Mouse (Mus musculus) spleen, adult 18-20 months (tissue): ENCODE results near the gene Cped1.
"Not testable (repeated sequence)": the region's sequence is repeated elsewhere in the genome, so short reads cannot be mapped to it uniquely, and the experiment has no call there.

Experiments
- DNase-seq, 2 experiments: peaks; one replicate each; pipeline ENCODE4 v3.0.0; 2022; ENCODE audit warnings: mixed read lengths in 2 of 2

The Cped1 gene

DNA sequence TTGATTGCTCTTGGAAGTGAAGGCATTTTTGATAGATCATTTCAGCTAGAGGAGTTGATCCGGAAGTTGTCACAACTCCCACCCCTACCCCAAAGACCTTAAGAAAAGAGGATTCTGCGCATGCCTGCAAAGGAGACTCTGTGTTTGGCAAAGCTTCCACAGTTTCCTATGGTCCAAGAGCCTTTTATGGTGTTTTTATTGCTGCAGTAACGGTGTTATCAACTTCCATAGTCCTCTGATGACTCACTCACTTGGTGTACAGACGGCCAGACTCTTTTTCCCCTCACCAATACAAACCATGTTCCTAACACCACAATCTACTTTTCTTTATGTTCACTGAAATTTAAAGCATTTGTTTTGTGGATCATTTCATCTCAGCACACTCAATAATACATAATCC lies 273.1 kb downstream of the Cped1 start:
- no peak for DNase-seq

DNA sequence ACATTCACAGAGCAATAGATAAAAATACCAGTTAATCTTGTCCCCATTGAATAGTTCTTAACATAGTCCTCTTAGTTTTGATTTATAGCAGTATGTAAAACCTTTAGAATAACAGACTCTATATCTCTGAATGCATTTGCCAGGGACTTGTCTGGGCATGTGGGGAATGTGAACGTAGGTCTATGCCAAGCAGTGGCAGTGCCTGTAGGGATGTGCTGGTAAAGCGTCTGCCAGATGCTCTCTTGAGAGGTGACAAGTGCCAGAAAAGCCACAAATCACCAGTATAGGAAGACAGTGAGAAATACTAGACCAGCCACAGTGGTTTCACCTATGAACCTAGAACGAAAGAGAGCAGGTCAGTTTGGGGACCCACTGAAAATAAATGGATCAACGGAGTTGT lies 276.8 kb downstream of the Cped1 start:
- no peak for DNase-seq

DNA sequence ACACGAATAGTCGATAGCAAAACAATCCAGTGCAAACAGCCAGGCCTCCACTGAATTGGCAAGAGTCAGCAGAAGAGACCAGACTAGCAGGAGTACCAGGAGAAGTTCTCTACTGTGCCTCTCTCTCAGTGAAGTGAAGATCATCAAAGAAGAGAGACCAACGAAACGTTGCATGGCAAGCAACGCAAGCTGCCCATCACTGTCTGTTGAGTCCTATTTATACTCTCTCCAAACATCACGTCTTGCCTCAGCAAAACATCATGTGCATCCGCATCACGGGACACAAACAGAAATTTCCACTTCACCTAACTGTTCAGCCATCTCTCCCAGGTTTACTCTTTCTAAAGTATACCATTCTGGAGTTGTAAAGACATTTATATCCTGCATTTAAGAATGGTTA lies 278.4 kb downstream of the Cped1 start:
- DNase-seq: not testable (repeated sequence)

DNA sequence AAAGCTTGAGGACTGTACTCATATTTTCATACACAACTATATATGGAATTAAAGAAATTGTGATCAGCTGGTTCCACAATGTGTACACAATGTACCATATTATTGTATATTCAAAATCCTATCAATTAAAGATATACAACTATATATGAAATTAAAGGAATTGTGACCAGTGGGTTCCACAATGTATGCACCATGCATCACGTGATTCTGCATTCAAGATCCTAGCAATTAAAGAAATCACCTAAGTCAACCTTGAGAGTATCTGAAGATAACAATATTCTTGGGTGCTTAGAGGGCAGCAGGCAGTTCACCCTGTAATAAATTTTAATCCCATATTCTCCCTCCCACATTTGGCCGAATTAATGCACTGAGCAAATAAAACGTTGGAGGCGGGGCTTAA lies 280.3 kb downstream of the Cped1 start:
- DNase-seq: no peak

DNA sequence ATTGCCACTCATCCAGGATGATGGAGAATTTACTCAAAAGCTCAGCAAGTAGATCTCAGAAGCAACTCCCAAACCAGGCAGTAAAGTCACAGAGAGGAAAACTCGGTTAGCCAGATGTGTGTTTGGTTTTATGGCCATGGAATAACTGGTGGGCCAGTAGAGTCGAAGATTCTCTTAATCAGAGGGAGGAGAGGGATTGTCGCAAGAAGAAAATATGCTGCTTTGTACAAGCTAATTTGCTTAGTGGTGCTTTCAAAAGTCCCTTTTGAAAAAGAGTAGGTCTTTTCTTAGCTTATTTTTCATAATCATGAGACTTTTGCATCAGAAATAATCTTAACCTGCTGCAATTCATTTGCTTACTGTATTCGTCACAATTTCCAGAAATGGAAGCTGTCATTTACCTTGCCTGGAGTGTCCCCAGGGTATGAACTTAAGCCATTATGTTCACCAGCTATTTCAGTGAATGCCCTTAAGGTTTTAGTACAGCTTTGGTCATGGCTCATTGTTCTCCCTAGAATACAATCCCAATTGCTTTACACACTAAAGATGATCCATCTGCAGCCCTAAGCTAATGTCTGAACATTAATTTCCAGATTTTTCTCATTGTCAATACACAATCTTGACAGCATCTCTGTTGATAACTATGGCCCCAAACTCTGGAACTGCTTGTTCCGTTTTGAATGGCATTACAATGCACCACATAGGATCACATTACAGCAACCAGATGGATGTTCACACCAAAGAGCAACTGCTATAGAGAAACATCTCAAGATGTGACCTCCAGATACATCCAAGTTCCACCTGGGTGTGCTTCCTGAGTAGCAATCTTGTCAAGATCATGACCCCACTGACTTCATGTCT lies 282.3 kb downstream of the Cped1 start:
- DNase-seq: no peak

DNA sequence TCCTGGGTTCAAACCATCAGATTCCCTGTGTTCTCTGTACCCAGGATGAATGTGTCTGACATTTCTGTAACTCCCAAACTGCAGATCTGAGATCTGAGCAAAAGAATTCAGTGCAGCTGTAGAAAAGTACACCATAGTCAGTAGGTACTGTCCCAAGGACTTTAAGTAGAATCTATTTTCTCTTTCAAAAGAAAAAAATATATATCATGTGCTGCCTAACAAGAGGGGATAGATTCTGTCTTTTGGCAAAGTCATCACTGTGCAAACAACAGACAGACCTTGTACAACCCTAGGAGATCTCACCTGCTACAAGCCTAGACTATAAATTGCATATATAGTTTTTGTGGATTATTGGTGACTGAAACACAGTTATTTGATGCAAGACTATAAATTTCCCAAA lies 283.0 kb downstream of the Cped1 start:
- no peak for DNase-seq

DNA sequence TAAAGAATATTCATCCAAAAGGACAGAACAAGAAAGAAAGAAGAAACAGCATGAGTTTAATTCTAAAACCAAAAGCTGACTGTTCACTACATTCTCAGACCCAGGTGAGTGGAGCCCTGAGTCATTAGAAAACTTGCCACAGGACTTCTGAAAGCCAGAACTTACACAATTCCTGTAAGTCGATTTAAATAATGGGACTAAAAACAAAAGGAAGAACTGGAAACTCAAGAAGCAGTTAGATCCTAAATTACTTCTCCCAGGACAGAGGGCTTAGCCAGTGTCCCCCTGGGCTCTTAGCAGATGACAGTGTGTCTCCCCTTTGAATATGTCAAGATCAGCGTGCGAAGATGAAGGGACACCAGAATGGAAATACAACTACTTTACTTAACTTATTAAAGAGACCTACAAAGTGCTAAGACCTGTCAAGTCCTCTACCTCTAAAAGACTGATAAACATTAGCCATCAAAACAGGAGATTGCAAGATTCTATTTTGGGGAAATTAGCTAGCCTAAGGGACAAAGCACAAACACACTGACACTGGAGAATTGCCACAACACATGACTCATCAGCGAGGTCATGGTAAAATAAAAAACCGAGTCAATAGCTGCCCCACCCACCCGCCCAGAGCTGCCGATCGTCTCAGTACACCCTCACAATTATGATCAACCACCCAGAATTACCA lies 284.3 kb downstream of the Cped1 start:
- DNase-seq: no peak

DNA sequence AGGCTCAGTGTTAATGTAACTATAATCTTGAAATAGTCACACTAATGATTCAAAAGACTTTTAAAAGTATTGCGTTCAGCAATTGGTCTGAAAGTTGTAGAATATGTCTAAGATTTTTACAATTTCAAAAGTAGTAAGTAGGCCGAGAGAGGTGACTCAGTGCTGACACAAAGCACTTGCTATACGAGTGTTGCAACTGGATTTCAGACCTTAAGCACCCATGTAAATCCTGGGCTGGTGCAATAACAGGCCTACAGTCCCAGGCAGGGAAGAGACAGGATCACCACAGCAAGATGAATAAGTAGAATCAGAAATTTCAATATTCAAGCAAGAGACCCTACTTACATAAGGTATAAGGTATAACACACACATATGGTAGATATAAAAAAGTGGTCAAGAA lies 292.2 kb downstream of the Cped1 start:
- DNase-seq: no peak

DNA sequence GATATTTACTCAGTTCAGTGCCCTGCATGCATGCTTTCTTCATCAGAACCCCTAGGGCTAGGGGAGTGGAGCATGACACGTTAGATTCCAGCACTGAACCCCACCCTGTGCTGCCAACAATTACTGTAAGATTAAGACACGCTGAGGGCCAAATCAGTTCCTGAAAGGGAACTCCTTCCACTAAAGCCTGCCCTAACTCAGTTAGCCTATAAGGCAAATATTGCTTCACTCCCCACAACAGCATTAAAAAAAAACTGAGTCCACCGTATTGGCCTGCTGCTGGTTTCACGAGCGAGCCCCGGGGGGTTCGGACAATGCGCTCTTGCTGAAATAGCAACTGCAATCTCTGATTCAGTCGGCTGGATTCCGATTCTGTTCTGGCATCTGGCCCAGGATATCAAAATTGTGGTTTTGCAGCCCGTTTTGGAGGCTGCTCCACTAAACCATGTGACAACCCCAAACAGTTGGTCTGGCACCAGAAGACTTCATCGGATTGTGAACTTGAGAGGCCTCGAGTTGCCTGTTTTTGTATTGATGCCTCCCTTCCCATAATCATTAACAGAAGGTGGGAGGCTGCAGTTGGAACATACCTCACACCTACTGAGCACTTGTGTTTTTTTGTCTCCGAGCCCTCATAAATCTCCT lies 294.6 kb downstream of the Cped1 start:
- DNase-seq: no peak

DNA sequence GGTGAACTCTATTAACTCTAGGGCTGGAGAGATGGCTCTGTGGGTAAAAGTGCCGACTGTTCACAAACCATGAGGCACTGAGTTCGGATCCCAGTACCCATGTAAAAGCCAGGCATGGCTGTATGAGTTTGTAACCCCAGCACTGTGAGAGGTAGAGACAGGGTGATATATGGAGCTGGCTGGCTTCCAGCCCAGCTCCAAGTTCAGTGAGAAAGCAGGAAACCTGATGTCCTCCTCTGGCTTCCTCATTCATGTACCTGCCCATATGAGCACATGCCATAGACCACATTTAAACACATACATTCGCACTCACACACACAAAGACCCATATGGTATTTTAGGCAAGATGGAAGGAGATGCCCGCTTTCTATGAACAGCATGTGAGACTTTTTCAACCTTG lies 296.7 kb downstream of the Cped1 start:
- no peak for DNase-seq

DNA sequence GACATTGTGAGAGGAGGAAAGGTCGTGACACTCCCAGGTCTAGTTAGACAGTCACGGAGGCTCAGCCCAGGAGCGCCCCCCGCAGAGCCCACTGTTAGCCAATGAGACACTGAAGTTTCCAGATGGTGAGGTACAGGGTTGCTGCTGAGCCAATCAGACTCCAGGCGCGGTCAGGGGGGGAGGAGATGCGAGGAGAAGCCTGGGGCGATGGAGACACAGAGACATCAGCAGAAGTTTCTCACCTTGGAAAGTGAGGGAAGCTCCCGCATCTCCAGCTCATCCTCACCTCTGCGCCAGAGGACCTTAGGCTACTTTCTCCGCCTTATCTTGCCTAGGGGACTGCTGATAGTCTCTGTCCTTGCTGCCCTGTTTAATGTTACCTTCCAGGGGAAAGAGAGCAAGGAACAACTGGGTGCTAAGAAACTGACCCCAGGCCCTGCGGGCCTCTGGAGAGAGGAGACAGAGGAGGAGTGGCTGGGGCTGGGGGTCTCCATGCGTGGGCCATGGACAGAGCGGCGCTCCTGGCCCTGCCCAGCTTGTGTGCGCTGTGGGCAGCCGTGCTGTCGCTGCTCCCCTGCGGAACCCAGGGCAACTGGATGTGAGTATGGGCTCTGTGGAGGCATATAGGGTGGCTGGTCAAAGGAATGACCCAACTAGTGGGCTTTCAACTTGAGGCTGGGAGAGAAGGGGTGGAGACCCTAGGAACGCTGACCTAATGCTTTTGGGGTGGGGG lies 302.5 kb downstream of the Cped1 start, which contains the start of gene Wnt16:
Wnt16 (plus strand) TSS at position 224 of the 733 bp plus-strand sequence.
- DNase-seq: no peak

DNA sequence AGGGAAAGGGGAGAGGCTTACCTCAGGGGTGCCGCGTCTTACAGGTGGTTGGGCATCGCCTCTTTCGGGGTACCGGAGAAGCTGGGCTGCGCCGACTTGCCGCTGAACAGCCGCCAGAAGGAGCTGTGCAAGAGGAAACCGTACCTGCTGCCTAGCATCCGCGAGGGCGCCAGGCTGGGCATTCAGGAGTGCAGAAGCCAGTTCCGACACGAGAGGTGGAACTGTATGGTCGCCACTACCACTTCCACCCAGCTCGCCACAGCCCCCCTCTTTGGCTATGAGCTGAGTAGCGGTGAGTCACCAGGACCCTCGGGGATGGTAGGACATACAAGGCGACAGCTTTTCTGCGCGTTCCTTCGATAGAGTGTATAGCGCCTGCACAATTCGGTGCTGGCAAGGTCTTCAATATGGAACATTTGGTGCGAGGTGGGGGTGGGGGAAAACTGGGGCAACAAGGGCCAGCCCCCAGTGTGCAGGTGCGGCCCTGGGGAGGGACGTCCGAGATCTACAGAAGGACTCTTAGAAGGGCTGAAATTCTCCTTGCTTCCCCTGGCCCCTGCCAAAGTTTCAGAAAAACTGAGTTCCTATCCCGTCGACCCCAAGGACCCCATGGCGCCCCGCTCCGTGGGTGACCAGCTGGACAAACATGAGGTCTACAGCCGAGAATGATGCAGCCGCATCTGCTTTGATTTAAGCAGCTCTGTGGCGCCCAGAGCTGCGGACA lies 303.2 kb downstream of the Cped1 start:
- DNase-seq: peak in 1 of 2 experiments; percentile 31

DNA sequence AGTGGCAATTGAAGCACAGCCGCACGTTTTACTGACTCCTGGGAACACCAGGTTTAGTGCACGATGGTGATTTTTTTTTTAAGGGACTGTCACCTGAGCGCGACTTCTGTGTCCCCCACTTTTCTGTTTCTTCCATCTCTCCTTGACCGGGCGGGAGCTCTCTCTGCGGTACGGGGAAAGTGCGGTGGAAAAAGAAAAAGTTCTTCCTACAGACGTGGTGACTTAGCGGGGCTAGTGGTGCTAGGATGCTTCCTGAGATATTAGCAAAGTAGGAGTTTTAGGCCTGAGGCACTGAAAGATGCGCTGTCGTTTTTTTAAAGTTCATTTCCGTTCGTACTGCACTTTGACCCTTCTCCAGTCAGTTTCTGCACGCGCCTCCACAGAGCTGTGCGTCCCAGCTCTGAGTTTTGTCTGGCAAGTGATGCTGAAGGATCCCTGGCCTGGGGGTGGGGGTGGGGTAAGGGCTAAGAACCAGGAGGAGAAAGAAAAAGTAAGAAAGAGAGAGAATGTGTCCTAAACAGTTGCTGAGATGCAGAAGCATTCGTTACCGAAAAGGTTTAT lies 303.8 kb downstream of the Cped1 start:
- no peak for DNase-seq

DNA sequence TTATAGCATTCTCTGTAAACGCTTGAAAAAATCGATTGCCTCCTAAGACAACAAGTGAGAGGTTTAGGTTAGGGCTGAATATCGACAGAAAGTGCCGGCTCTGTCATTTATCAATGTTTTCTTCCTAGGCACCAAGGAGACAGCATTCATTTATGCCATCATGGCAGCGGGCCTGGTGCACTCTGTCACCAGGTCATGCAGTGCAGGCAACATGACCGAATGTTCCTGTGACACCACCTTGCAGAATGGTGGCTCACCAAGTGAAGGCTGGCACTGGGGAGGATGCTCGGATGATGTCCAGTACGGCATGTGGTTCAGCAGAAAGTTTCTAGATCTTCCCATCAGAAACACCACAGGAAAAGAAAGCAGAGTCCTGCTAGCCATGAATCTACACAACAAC lies 305.1 kb downstream of the Cped1 start:
- DNase-seq: no peak

DNA sequence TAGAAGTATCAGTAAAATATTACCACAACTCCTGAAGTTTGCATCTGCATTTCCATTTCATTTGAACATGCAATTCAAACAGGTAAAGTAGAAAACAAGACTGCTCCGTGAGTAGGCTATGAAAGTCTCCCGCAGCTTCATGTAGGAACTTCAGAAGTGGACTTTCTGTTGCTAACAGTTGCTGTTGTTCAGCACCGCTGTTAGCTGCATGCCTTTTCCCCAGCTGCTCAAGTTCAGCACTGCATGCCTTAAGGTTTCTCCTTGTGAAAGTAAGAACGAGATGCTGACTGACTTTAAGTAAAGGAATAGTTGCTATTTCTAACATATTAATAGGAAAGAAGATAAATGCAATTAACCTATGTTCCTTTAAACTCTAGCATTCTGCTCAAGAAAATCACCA lies 306.3 kb downstream of the Cped1 start:
- no peak for DNase-seq

DNA sequence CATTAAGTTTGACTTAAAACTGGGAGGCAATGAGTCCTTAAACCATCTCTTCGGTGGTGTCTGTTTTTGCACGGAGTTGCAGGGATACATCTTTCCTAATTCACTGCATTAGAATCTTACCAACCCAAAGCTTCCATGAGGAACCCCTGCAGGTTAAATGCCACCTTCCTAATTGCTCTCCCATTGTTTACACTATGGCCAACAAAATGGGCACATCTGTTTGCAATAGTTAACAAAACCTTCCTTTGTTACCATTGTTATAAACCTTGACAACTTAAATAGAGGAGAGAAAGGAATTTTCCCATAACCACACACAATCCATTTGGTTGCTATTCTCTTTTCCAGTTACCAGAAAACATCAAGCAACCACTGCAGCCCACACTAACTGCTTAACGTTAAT lies 308.2 kb downstream of the Cped1 start:
- no peak for DNase-seq

DNA sequence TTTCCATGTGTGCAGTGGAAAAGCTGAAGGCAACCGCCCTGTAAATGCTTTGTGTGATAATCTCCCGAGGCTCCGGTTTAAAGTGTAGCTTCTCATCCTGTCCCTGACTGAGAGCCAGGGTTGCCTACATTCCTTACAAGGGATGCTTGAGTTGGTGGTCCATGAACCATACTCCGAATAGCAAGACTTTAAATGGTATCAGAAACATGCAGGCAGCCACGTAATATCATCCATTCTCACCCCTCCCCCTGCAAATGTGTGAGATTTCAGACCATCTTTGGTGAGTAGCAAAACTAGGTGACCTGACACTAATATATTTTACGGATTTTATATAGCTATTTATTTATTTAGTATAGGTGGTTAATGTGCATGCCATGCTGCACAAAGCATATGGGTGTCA lies 311.3 kb downstream of the Cped1 start:
- DNase-seq: no peak

DNA sequence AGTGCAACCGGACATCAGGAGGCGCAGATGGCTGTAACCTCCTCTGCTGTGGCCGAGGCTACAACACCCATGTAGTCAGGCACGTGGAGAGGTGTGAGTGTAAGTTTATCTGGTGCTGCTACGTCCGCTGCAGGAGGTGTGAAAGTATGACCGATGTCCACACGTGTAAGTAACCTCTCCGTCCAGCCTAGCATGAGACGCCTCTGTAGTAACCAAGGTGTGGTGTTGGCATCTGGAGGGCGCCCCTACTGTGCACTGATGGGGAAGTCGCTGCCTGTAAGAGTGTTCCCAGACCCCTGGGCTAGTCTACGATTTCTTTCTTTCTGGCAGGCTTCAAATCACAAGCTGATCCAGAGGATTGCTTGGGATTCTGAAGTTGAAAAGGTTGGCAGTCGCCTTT lies 312.3 kb downstream of the Cped1 start:
- no peak for DNase-seq
